Comparison of ENCODE assay signal across 29 mouse cellular contexts in the genomic region with DNA sequence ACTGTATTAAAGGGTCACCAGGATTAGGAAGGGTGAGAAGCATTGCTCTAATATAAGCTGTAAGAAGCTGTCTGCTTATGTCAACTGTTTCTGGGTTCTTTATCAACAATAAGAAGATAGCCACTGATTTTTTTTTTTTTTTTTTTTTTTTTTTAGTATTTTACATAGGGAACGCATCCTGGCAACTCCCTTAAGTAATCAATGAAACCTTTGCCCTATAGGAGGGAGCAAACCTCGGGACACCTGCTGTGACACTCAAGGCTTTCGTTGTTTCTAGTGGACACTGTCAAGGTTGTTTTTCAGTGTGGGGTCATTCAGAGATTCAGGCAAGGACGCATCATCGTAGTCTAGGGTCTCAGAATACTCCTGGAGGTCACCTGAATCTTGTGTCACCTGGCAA.
A peak's percentile ranks its signal among the peaks of the same experiment; 100 is the strongest.
DNase-seq lines count a peak whose midpoint lies in the region; ATAC-seq and TF ChIP-seq lines count a peak whose summit lies in the region.
"Had no signal": no experiment of that assay in that cellular context is flagged by ENCODE, and none has a peak within 500 bp of the region (broad histone marks: within the 10 kb centered on the region; RNA-seq: fewer than 3 reads in every experiment).

No protein-coding gene starts in this region.

- H3K9me3 ChIP-seq in intestine, embryonic 16.5 days (ENCODE audit: control insufficient read depth, low read length) = no peaks in the 10 kb centered on the region
- H3K9me3 ChIP-seq in intestine, embryonic 15.5 days = no peaks in the 10 kb centered on the region
- no peaks in the 10 kb centered on the region for H3K9me3 ChIP-seq in MEL (replicated peaks; ENCODE audit: insufficient read depth, low read length)
- H3K9me3 ChIP-seq: embryonic facial prominence, embryonic 13.5 days; embryonic facial prominence, embryonic 15.5 days; forebrain, embryonic 10.5 days; forebrain, embryonic 12.5 days; G1E had no signal

- no peak for TF ChIP-seq RAD21 in MEL (IDR thresholded peaks at IDR 0.05; ENCODE audit: low read depth, low read length)

- no peak for TF ChIP-seq EP300 in MEL (IDR thresholded peaks at IDR 0.05; ENCODE audit: low read depth in 1 of 2, low read length in 2 of 2)

- H3K4me2 ChIP-seq in intestine, embryonic 16.5 days (ENCODE audit: low read depth, low read length) = no peak overlapping the region
- no peak overlapping the region for H3K4me2 ChIP-seq in intestine, embryonic 15.5 days (replicated peaks)
- H3K4me2 ChIP-seq: embryonic facial prominence, embryonic 13.5 days; embryonic facial prominence, embryonic 15.5 days; forebrain, embryonic 12.5 days had no signal

- no peak overlapping the region for H3K9ac ChIP-seq in intestine, embryonic 16.5 days (ENCODE audit: low read depth, low read length)
- no peak overlapping the region for H3K9ac ChIP-seq in intestine, embryonic 15.5 days
- H3K9ac ChIP-seq in MEL (ENCODE audit: control insufficient read depth, low read depth, low read length, poor library complexity, severe bottlenecking) = no peak overlapping the region
- H3K9ac ChIP-seq: embryonic facial prominence, embryonic 13.5 days; embryonic facial prominence, embryonic 15.5 days; forebrain, embryonic 12.5 days had no signal

- no peaks in the 10 kb centered on the region for H3K27me3 ChIP-seq in intestine, embryonic 16.5 days (replicated peaks; ENCODE audit: control insufficient read depth, insufficient read depth, low read length)
- no peaks in the 10 kb centered on the region for H3K27me3 ChIP-seq in intestine, embryonic 15.5 days (replicated peaks)
- no peaks in the 10 kb centered on the region for H3K27me3 ChIP-seq in MEL (ENCODE audit: control insufficient read depth in 1 of 2, insufficient read depth in 2 of 2, low read length in 2 of 2)
- no peaks in the 10 kb centered on the region for H3K27me3 ChIP-seq in small intestine, adult 2 months (ENCODE audit: control insufficient read depth, insufficient read depth, low read length)
- H3K27me3 ChIP-seq: CH12.LX; embryonic facial prominence, embryonic 15.5 days had no signal

- TF ChIP-seq POLR2A in MEL (IDR thresholded peaks at IDR 0.05; ENCODE audit: control insufficient read depth in 1 of 2, insufficient read depth in 1 of 2, low read depth in 1 of 2, low read length in 2 of 2, poor library complexity in 1 of 2) = no peak
- no peak for TF ChIP-seq POLR2A in small intestine, adult 2 months (IDR thresholded peaks at IDR 0.05; ENCODE audit: low read depth, low read length)

- 51% methylated on average over 5 of the region's 5 CpGs for WGBS in intestine, embryonic 16.5 days
- WGBS in intestine, embryonic 15.5 days = 56% methylated on average over 5 of the region's 5 CpGs
- WGBS in small intestine, adult 2 months = 39% methylated on average over 5 of the region's 5 CpGs

- H3K36me3 ChIP-seq in intestine, embryonic 16.5 days (ENCODE audit: control insufficient read depth, insufficient read depth, low read length) = no peaks in the 10 kb centered on the region
- no peaks in the 10 kb centered on the region for H3K36me3 ChIP-seq in intestine, embryonic 15.5 days
- peaks cover 0 to 13% of the 10 kb centered on the region in 2 experiments; a peak in 2 of 4 replicates for H3K36me3 ChIP-seq in MEL (ENCODE audit: control insufficient read depth in 1 of 2, insufficient read depth in 2 of 2, low read length in 2 of 2)
- no peaks in the 10 kb centered on the region for H3K36me3 ChIP-seq in small intestine, adult 2 months (ENCODE audit: control insufficient read depth, insufficient read depth, low read length)
- H3K36me3 ChIP-seq: embryonic facial prominence, embryonic 13.5 days; embryonic facial prominence, embryonic 15.5 days; forebrain, embryonic 10.5 days; forebrain, embryonic 12.5 days; G1E had no signal

- DNase-seq in MEL (ENCODE audit: low read depth, low spot score) (no peak), ZHBTc4 (ENCODE audit: low read depth, low spot score) (peak; percentile 24)
- no peak for DNase-seq in gastrocnemius, postnatal 25 days
- no peak for DNase-seq in gastrocnemius, postnatal 10 days
- no peak for DNase-seq in gastrocnemius, adult 8-10 months (ENCODE audit: low spot score in 2 of 2)
- DNase-seq: adrenal gland, adult 2 months; adrenal gland, postnatal 10 days; adrenal gland, postnatal 25 days; cerebellum, adult 11 months; cerebellum, adult 18-20 months; cerebellum, adult 8-10 months; cerebellum, adult 9-11 months; cerebellum, postnatal 14 days; cerebellum, postnatal 36 days; embryo, embryonic 11 days had no signal

- 0 out of 2 replicates have a peak, but pooled peaks cover 5% of the 10 kb centered on the region for H3K4me1 ChIP-seq in intestine, embryonic 16.5 days (ENCODE audit: control insufficient read depth, insufficient read depth, low read length)
- 0 out of 2 replicates have a peak, but pooled peaks cover 2% of the 10 kb centered on the region for H3K4me1 ChIP-seq in intestine, embryonic 15.5 days (replicated peaks)
- peaks cover 9% of the 10 kb centered on the region in 2 experiments for H3K4me1 ChIP-seq in MEL (ENCODE audit: control insufficient read depth in 1 of 2, insufficient read depth in 2 of 2, low read length in 2 of 2)
- H3K4me1 ChIP-seq in small intestine, adult 2 months (ENCODE audit: control insufficient read depth, insufficient read depth, insufficient read length, low read length) = peaks cover 12% of the 10 kb centered on the region; the same call in 1 of the 2 replicates

- TF ChIP-seq CTCF in MEL (IDR thresholded peaks at IDR 0.05 in 2 of 3, conservative IDR thresholded peaks at IDR 0.05 in 1 of 3; ENCODE audit: control insufficient read depth in 1 of 3, insufficient read depth in 1 of 3, low read depth in 2 of 3, low read length in 3 of 3, poor library complexity in 1 of 3, severe bottlenecking in 1 of 3) = no peak
- TF ChIP-seq CTCF in small intestine, adult 2 months (IDR thresholded peaks at IDR 0.05; ENCODE audit: extremely low read depth, insufficient read length, insufficient replicate concordance, low read depth, low read length) = no peak

- no peak overlapping the region for H3K4me3 ChIP-seq in intestine, embryonic 16.5 days (ENCODE audit: low read length)
- no peak overlapping the region for H3K4me3 ChIP-seq in intestine, embryonic 15.5 days (replicated peaks)
- H3K4me3 ChIP-seq in MEL (ENCODE audit: control insufficient read depth in 1 of 2, insufficient read depth in 1 of 2, low read depth in 2 of 2, low read length in 2 of 2) = no peak overlapping the region
- H3K4me3 ChIP-seq in small intestine, adult 2 months (ENCODE audit: low read depth, low read length) = no peak overlapping the region
- H3K4me3 ChIP-seq: embryonic facial prominence, embryonic 13.5 days; embryonic facial prominence, embryonic 15.5 days; erythroblast, embryonic 14.5 days; forebrain, embryonic 10.5 days; forebrain, embryonic 12.5 days had no signal

- no peak overlapping the region; the same call in 1 of the 2 replicates for H3K27ac ChIP-seq in intestine, embryonic 16.5 days (ENCODE audit: low read length)
- no peak overlapping the region for H3K27ac ChIP-seq in intestine, embryonic 15.5 days
- H3K27ac ChIP-seq in MEL (ENCODE audit: control insufficient read depth, low read depth, low read length) = no peak overlapping the region
- H3K27ac ChIP-seq in small intestine, adult 2 months (ENCODE audit: insufficient read depth, low read depth, low read length) = peak overlapping the region; percentile 98
- H3K27ac ChIP-seq: embryonic facial prominence, embryonic 13.5 days; embryonic facial prominence, embryonic 15.5 days; forebrain, embryonic 10.5 days; forebrain, embryonic 12.5 days had no signal

- peak; percentile 51 for ATAC-seq in intestine, embryonic 16.5 days
- no peak for ATAC-seq in intestine, embryonic 15.5 days
- ATAC-seq: activated CD4-positive, CD25-positive, alpha-beta regulatory T cell, adult 4 months; CD4-positive, CD25-positive, alpha-beta regulatory T cell, adult 4 months; forebrain, embryonic 14.5 days; forebrain, embryonic 16.5 days had no signal

- no peaks in the 10 kb centered on the region for H3K79me2 ChIP-seq in MEL (ENCODE audit: control insufficient read depth, insufficient read depth, low read length, poor library complexity)

TF ChIP-seq in MEL, 35 proteins besides CTCF, POLR2A, EP300 and RAD21:
- TF ChIP-seq UBTF (IDR thresholded peaks at IDR 0.05; ENCODE audit: borderline replicate concordance, insufficient read depth, low read depth, low read length) (no peak), MYC (IDR thresholded peaks at IDR 0.05; ENCODE audit: low read depth, low read length) (no peak), ELF1 (IDR thresholded peaks at IDR 0.05; ENCODE audit: low read depth, low read length) (no peak), MXI1 (IDR thresholded peaks at IDR 0.05; ENCODE audit: low read depth, low read length) (no peak), NRF1 (IDR thresholded peaks at IDR 0.05; ENCODE audit: insufficient read depth, low read depth, low read length, poor library complexity, severe bottlenecking) (no peak), ZNF384 (IDR thresholded peaks at IDR 0.05; ENCODE audit: low read depth, low read length) (peak; percentile 63)
